Mouse (Mus musculus) spleen, postnatal 4 days (tissue): ENCODE data around the gene Slc9b2.

Experiments used
- DNase-seq, 2 experiments: peaks; one replicate each; pipeline ENCODE4 v3.0.0; 2022; ENCODE audit warnings: low spot score in 2 of 2

Gene Slc9b2

GRCm38 (mm10) chr3:135312916-135313491, 5.5 kb downstream of the Slc9b2 start:
- DNase-seq = no peak

- no peak for DNase-seq
Observed at GRCm38 (mm10) chr3:135313727-135314126, 6.2 kb downstream of the Slc9b2 start.

GRCm38 (mm10) chr3:135314811-135315210, 7.3 kb downstream of the Slc9b2 start:
- no peak for DNase-seq

GRCm38 (mm10) chr3:135315720-135316425, 8.4 kb downstream of the Slc9b2 start:
- DNase-seq = no peak

- no peak for DNase-seq
Observed at GRCm38 (mm10) chr3:135318331-135318730, 10.8 kb downstream of the Slc9b2 start.

- no peak for DNase-seq
Observed at GRCm38 (mm10) chr3:135324354-135324753, 16.9 kb downstream of the Slc9b2 start.

- DNase-seq = no peak
Observed at GRCm38 (mm10) chr3:135327176-135327575, 19.7 kb downstream of the Slc9b2 start.

- no peak for DNase-seq
Observed at GRCm38 (mm10) chr3:135327601-135328000, 20.1 kb downstream of the Slc9b2 start.

- DNase-seq = peak; percentile 51 to 82
Observed at GRCm38 (mm10) chr3:135328560-135328959, 21.1 kb downstream of the Slc9b2 start.

GRCm38 (mm10) chr3:135332691-135333090, 25.2 kb downstream of the Slc9b2 start:
- DNase-seq = no peak

- no peak for DNase-seq
Observed at GRCm38 (mm10) chr3:135333763-135334162, 26.3 kb downstream of the Slc9b2 start.

- DNase-seq = no peak
Observed at GRCm38 (mm10) chr3:135347739-135348264, 40.3 kb downstream of the Slc9b2 start, which contains the start of gene Slc9b1. Slc9b1 (plus strand) TSS chr3:135348029.

- no peak for DNase-seq
Observed at GRCm38 (mm10) chr3:135349022-135349421, 41.5 kb downstream of the Slc9b2 start.

- no peak for DNase-seq
Observed at GRCm38 (mm10) chr3:135351857-135352256, 44.4 kb downstream of the Slc9b2 start.

GRCm38 (mm10) chr3:135357394-135357793, 49.9 kb downstream of the Slc9b2 start:
- DNase-seq = no peak

- no peak for DNase-seq
Observed at GRCm38 (mm10) chr3:135375836-135376235, 68.3 kb downstream of the Slc9b2 start.

GRCm38 (mm10) chr3:135377445-135377844, 69.9 kb downstream of the Slc9b2 start:
- DNase-seq = no peak

GRCm38 (mm10) chr3:135379868-135380267, 72.4 kb downstream of the Slc9b2 start:
- no peak for DNase-seq

GRCm38 (mm10) chr3:135393186-135393585, 85.7 kb downstream of the Slc9b2 start:
- DNase-seq = no peak
